Comparison of ENCODE assay signal across 10 mouse cellular contexts in the genomic region with DNA sequence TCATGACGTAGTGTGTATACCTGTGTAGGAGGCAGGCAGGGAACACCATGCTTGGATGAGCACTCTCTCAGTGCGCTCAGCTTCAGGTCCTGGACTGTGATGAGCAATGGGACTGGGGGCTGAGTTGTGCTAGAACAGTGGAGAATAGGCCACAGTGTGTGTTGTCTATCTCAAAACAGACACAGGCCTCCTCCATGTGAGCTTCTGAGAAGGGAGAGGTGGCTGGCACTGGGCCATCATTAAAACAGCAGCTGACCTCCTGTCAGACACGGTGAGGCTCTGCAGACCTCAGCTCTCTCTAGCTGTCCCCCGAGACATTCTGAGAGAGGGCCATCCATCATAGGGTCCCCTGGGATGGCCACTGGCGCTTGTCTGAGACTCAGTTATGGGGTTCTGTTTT.
A peak's percentile ranks its signal among the peaks of the same experiment; 100 is the strongest.
DNase-seq lines count a peak whose midpoint lies in the region; ATAC-seq and TF ChIP-seq lines count a peak whose summit lies in the region.
"Had no signal": no experiment of that assay in that cellular context is flagged by ENCODE, and none has a peak within 500 bp of the region (broad histone marks: within the 10 kb centered on the region; RNA-seq: fewer than 3 reads in every experiment).

No protein-coding gene starts in this region.

- H3K27ac ChIP-seq in heart, embryonic 12.5 days (ENCODE audit: poor library complexity, severe bottlenecking) = no peak overlapping the region
- no peak overlapping the region for H3K27ac ChIP-seq in liver, postnatal 0 days (ENCODE audit: low read depth)
- H3K27ac ChIP-seq in liver, embryonic 11.5 days (ENCODE audit: low read depth, low read length) = no peak overlapping the region
- no peak overlapping the region for H3K27ac ChIP-seq in embryonic facial prominence, embryonic 12.5 days
- H3K27ac ChIP-seq in forebrain, embryonic 14.5 days (ENCODE audit: low read depth, low read length) = no peak overlapping the region
- H3K27ac ChIP-seq in forebrain, embryonic 10.5 days = no peak overlapping the region
- H3K27ac ChIP-seq: limb, embryonic 15.5 days had no signal

- H3K9me3 ChIP-seq in heart, embryonic 12.5 days (replicated peaks) = no peaks in the 10 kb centered on the region
- no peaks in the 10 kb centered on the region for H3K9me3 ChIP-seq in liver, postnatal 0 days (ENCODE audit: low read length)
- no peaks in the 10 kb centered on the region for H3K9me3 ChIP-seq in liver, embryonic 11.5 days (ENCODE audit: control insufficient read depth, low read length)
- no peaks in the 10 kb centered on the region for H3K9me3 ChIP-seq in embryonic facial prominence, embryonic 12.5 days
- H3K9me3 ChIP-seq in forebrain, embryonic 14.5 days (replicated peaks; ENCODE audit: control insufficient read depth, low read length) = no peaks in the 10 kb centered on the region
- H3K9me3 ChIP-seq in forebrain, embryonic 10.5 days = no peaks in the 10 kb centered on the region
- H3K9me3 ChIP-seq: limb, embryonic 15.5 days had no signal

- no peak overlapping the region for H3K4me2 ChIP-seq in heart, embryonic 12.5 days
- no peak overlapping the region for H3K4me2 ChIP-seq in liver, postnatal 0 days (ENCODE audit: low read depth, low read length)
- H3K4me2 ChIP-seq in liver, embryonic 11.5 days = no peak overlapping the region
- no peak overlapping the region for H3K4me2 ChIP-seq in embryonic facial prominence, embryonic 12.5 days (replicated peaks)
- H3K4me2 ChIP-seq in forebrain, embryonic 14.5 days (ENCODE audit: low read length) = no peak overlapping the region
- H3K4me2 ChIP-seq: limb, embryonic 15.5 days had no signal

- peaks cover 14% of the 10 kb centered on the region for H3K4me1 ChIP-seq in heart, embryonic 12.5 days (replicated peaks)
- H3K4me1 ChIP-seq in liver, postnatal 0 days (ENCODE audit: insufficient read depth) = peaks cover 8% of the 10 kb centered on the region
- no peaks in the 10 kb centered on the region for H3K4me1 ChIP-seq in liver, embryonic 11.5 days (replicated peaks; ENCODE audit: control insufficient read depth, insufficient read depth, low read length)
- H3K4me1 ChIP-seq in embryonic facial prominence, embryonic 12.5 days = peaks cover 4% of the 10 kb centered on the region; the same call in 1 of the 2 replicates
- H3K4me1 ChIP-seq in forebrain, embryonic 14.5 days (ENCODE audit: control insufficient read depth, insufficient read depth, low read length) = 0 out of 2 replicates have a peak, but pooled peaks cover 5% of the 10 kb centered on the region
- H3K4me1 ChIP-seq in forebrain, embryonic 10.5 days = peaks cover 30% of the 10 kb centered on the region
- H3K4me1 ChIP-seq: limb, embryonic 15.5 days had no signal

- no peaks in the 10 kb centered on the region for H3K36me3 ChIP-seq in heart, embryonic 12.5 days
- no peaks in the 10 kb centered on the region for H3K36me3 ChIP-seq in liver, postnatal 0 days (replicated peaks; ENCODE audit: insufficient read depth, low read length)
- no peaks in the 10 kb centered on the region for H3K36me3 ChIP-seq in liver, embryonic 11.5 days (ENCODE audit: control insufficient read depth, insufficient read depth, low read length)
- no peaks in the 10 kb centered on the region for H3K36me3 ChIP-seq in embryonic facial prominence, embryonic 12.5 days
- H3K36me3 ChIP-seq in forebrain, embryonic 14.5 days (ENCODE audit: control insufficient read depth, insufficient read depth, low read length) = no peaks in the 10 kb centered on the region
- no peaks in the 10 kb centered on the region for H3K36me3 ChIP-seq in forebrain, embryonic 10.5 days (replicated peaks)
- H3K36me3 ChIP-seq: limb, embryonic 15.5 days had no signal

- no peak for DNase-seq in heart, adult 9 months (ENCODE audit: low spot score in 2 of 2)
- peak; percentile 20 for DNase-seq in liver, postnatal 0 days
- no peak for DNase-seq in liver, embryonic 11.5 days (ENCODE audit: low spot score)
- DNase-seq in mesoderm, embryonic 11.5 days (ENCODE audit: low read depth, low spot score) = peak; percentile 53
- no peak for DNase-seq in forebrain, embryonic 14.5 days (ENCODE audit: low spot score)
- DNase-seq in forebrain, embryonic 10.5 days (ENCODE audit: extremely low spot score, low spot score) = no peak
- DNase-seq: cerebellum, adult 9-11 months had no signal

- H3K4me3 ChIP-seq in heart, embryonic 12.5 days = no peak overlapping the region
- no peak overlapping the region for H3K4me3 ChIP-seq in liver, postnatal 0 days (ENCODE audit: low read depth, low read length)
- H3K4me3 ChIP-seq in liver, embryonic 11.5 days (ENCODE audit: low read depth, low read length) = no peak overlapping the region
- H3K4me3 ChIP-seq in embryonic facial prominence, embryonic 12.5 days = no peak overlapping the region
- H3K4me3 ChIP-seq in forebrain, embryonic 14.5 days (ENCODE audit: low read depth, low read length) = no peak overlapping the region
- no peak overlapping the region for H3K4me3 ChIP-seq in forebrain, embryonic 10.5 days
- H3K4me3 ChIP-seq: limb, embryonic 15.5 days had no signal

- TF ChIP-seq EP300 in liver, postnatal 0 days (IDR thresholded peaks at IDR 0.05; ENCODE audit: low read depth) = no peak

- TF ChIP-seq CTCF in liver, postnatal 0 days (IDR thresholded peaks at IDR 0.05; ENCODE audit: low read depth) = no peak

- no peaks in the 10 kb centered on the region; the same call in 1 of the 2 replicates for H3K27me3 ChIP-seq in heart, embryonic 12.5 days (replicated peaks)
- no peaks in the 10 kb centered on the region for H3K27me3 ChIP-seq in liver, postnatal 0 days (ENCODE audit: insufficient read depth, low read length)
- no peaks in the 10 kb centered on the region for H3K27me3 ChIP-seq in liver, embryonic 11.5 days (replicated peaks; ENCODE audit: control insufficient read depth, insufficient read depth, low read length)
- H3K27me3 ChIP-seq in embryonic facial prominence, embryonic 12.5 days = no peaks in the 10 kb centered on the region
- no peaks in the 10 kb centered on the region for H3K27me3 ChIP-seq in forebrain, embryonic 14.5 days (replicated peaks; ENCODE audit: control insufficient read depth, insufficient read depth, low read length)
- no peaks in the 10 kb centered on the region for H3K27me3 ChIP-seq in forebrain, embryonic 10.5 days (ENCODE audit: poor library complexity, severe bottlenecking)
- H3K27me3 ChIP-seq: limb, embryonic 15.5 days had no signal

- ATAC-seq in heart, embryonic 12.5 days (ENCODE audit: insufficient number of reproducible peaks, low FRiP score) = peak; percentile 43; the same call in 1 of the 2 replicates
- no peak for ATAC-seq in liver, postnatal 0 days
- ATAC-seq in liver, embryonic 11.5 days (replicated peaks; ENCODE audit: low FRiP score) = no peak
- 0 out of 2 replicates have a peak, but pooled peaks have one; percentile 45 for ATAC-seq in embryonic facial prominence, embryonic 12.5 days (ENCODE audit: insufficient number of reproducible peaks, insufficient read depth, low FRiP score, low TSS enrichment)
- no peak for ATAC-seq in forebrain, embryonic 14.5 days

- WGBS in heart, embryonic 12.5 days = 46% methylated on average over 5 of the region's 5 CpGs
- 70% methylated on average over 5 of the region's 5 CpGs for WGBS in liver, postnatal 0 days (ENCODE audit: insufficient replicate concordance)
- whole genome bisulfite sequencing in liver, embryonic 11.5 days = 76% methylated on average over 5 of the region's 5 CpGs
- WGBS in embryonic facial prominence, embryonic 12.5 days = 81% methylated on average over 5 of the region's 5 CpGs
- 88% methylated on average over 5 of the region's 5 CpGs for WGBS in forebrain, embryonic 14.5 days
- 89% methylated on average over 5 of the region's 5 CpGs for WGBS in forebrain, embryonic 10.5 days

- no peak overlapping the region for H3K9ac ChIP-seq in heart, embryonic 12.5 days
- H3K9ac ChIP-seq in liver, postnatal 0 days (replicated peaks) = no peak overlapping the region
- no peak overlapping the region for H3K9ac ChIP-seq in liver, embryonic 11.5 days (ENCODE audit: low read depth, low read length)
- no peak overlapping the region for H3K9ac ChIP-seq in embryonic facial prominence, embryonic 12.5 days
- no peak overlapping the region for H3K9ac ChIP-seq in forebrain, embryonic 14.5 days (ENCODE audit: low read length)
- H3K9ac ChIP-seq: limb, embryonic 15.5 days had no signal

Comparison
In these comparisons a context has a peak if more than half of its experiments do, and no peak if none do; other contexts are left out.
1. DNase-seq: peak in liver, postnatal 0 days (single experiment) and mesoderm, embryonic 11.5 days (single experiment); none in heart, adult 9 months (0 of 2), liver, embryonic 11.5 days (single experiment), forebrain, embryonic 14.5 days (single experiment) and forebrain, embryonic 10.5 days (single experiment).
2. ATAC-seq: peak in heart, embryonic 12.5 days (single experiment) and embryonic facial prominence, embryonic 12.5 days (single experiment); none in liver, postnatal 0 days (single experiment), liver, embryonic 11.5 days (single experiment) and forebrain, embryonic 14.5 days (single experiment).